Mouse (Mus musculus): Measurements from ENCODE around the gene Sirpa.

Gene Sirpa

GRCm38 (mm10) chr2:129630978-129631660 lies 38.5 kb downstream of the Sirpa start:
- no peak for TF ChIP-seq GATA4 (IDR thresholded peaks at IDR 0.05; ENCODE audit: insufficient replicate concordance, low read length)

- TF ChIP-seq GATA4 (IDR thresholded peaks at IDR 0.05; ENCODE audit: insufficient replicate concordance, low read length): no peak
These were observed 39.7 kb downstream of the Sirpa start for GRCm38 (mm10) chr2:129632324-129632723.

GRCm38 (mm10) chr2:129633077-129633732 lies 40.6 kb downstream of the Sirpa start:
- TF ChIP-seq GATA4 (IDR thresholded peaks at IDR 0.05; ENCODE audit: insufficient replicate concordance, low read length): no peak

GRCm38 (mm10) chr2:129633982-129634381 lies 41.3 kb downstream of the Sirpa start:
- TF ChIP-seq GATA4 (IDR thresholded peaks at IDR 0.05; ENCODE audit: insufficient replicate concordance, low read length): no peak

DNA sequence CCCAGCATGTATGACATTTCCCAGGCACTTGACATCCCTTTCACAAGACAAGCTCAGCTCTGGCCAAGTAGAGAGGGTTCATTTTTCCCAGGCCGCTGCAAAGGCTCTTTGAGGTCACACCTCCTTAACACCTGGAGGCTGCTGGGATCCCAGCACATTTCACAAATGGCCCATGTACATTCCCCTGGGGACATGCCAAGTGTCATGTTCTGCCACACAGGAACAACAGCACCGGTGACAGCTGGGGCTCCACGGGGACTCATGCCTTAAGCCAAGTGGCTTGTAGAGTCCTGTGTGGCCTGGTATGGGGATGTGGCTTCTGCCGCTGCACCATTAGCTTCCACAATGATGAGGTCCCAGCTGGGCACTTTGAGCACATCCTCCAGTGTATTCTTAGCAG lies 60.0 kb downstream of the Sirpa start:
- no peak for TF ChIP-seq GATA4 (IDR thresholded peaks at IDR 0.05; ENCODE audit: insufficient replicate concordance, low read length)

- TF ChIP-seq GATA4 (IDR thresholded peaks at IDR 0.05; ENCODE audit: insufficient replicate concordance, low read length): no peak
These were observed 61.0 kb downstream of the Sirpa start for GRCm38 (mm10) chr2:129653632-129654031.

- TF ChIP-seq GATA4 (IDR thresholded peaks at IDR 0.05; ENCODE audit: insufficient replicate concordance, low read length): no peak
These were observed 61.8 kb downstream of the Sirpa start for GRCm38 (mm10) chr2:129654233-129654950.

DNA sequence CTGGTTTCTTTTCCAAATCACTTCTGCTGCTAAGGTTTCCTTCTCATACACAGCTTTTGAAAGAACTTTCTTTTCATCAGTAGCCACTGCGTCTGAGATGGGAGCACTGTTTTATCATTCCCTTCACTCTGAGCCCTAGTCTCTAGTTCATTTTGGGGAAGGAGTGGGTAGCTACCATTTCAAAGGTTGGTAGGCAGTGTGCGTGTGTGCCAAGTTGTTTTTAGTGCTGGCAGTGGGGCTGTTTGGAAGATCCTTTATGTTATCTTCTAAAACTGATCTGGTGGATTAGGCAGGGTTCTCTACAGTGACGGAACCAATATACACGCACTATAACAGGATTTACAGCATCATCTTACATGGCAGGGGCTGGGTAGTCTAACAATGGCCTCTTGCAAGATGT lies 62.4 kb downstream of the Sirpa start:
- TF ChIP-seq GATA4 (IDR thresholded peaks at IDR 0.05; ENCODE audit: insufficient replicate concordance, low read length): no peak

DNA sequence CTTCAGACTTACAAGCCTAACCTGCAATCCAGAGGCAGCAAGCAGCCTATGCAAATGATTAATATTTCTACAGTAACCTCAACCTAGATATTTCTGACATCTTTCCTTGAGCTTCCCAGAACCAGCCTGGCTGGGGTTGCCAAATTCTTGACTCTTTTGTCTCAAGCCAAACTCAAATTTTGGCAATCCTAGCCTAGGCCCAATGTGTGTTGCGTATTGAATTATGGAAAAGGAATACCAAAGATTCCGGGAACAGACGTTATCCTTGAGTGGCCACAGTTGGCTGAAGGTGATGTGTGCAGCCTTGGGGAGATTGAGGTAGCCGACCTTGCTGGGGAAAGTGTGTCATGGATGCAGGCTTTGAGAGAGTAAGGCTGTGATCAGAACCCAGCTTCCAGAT lies 66.2 kb downstream of the Sirpa start:
- TF ChIP-seq GATA4 (IDR thresholded peaks at IDR 0.05; ENCODE audit: insufficient replicate concordance, low read length): no peak

DNA sequence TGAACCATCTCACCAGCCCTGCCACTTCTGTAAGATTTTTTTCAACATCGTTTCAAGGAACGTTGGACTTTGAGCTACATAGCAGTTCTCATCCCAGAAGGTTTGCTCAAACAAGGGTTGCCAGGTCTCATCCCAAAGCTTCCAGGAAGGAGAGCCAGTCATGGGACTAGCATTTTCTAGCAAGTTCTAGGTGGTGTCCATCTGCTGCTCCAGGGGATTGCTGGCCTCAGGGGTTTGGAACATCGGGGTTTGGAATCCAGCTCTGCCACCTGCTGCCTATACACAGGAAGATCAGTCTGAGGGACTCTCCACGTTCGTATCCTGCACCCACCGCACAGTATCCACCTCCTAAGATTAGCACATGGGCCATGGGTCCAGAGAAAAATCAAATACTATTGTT lies 67.4 kb downstream of the Sirpa start:
- TF ChIP-seq GATA4 (IDR thresholded peaks at IDR 0.05; ENCODE audit: insufficient replicate concordance, low read length): no peak

DNA sequence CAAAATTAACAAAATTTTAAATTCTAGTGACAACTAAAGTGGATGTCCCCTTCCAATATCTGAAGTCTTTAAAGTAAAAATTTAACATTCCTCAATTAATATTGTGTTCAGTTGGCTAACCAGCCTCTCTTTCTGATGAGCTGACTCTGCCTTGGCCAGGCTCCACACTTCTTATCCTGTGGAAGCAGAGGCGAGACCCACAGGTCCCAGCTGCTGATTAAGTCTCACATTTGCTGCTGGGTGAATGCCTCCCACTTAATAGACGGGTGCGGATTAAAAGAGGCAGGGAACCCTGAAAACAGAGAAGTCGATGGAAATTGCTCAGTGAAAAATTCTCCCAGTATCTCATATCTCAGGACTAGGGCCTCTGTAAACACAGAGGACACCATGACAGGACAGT lies 69.8 kb downstream of the Sirpa start:
- no peak for TF ChIP-seq GATA4 (IDR thresholded peaks at IDR 0.05; ENCODE audit: insufficient replicate concordance, low read length)

DNA sequence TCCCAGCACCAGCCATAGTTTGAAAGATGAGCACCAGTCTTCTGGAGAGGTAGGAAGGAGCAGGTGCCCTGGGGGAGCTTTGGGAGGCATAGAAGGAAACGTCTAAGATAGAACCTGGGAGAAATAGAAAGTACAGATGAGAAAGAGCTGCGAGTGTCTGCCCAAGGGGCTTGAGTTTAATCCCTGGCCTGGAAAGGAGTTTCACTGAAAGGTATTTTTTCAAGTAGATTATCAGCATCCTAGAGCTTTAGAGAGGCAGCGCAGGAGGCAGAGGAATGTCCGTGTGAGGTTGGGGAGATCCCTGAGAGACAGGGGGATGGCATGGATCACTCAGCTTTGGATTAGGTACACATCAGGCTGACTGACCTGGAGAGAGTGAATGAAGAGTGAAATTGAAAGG lies 79.3 kb downstream of the Sirpa start:
- no peak for TF ChIP-seq GATA4 (IDR thresholded peaks at IDR 0.05; ENCODE audit: insufficient replicate concordance, low read length)

- peak; percentile 55; the same call in 1 of the 2 replicates for TF ChIP-seq GATA4 (IDR thresholded peaks at IDR 0.05; ENCODE audit: insufficient replicate concordance, low read length)
These were observed 82.5 kb downstream of the Sirpa start for GRCm38 (mm10) chr2:129674935-129675634.

- TF ChIP-seq GATA4 (IDR thresholded peaks at IDR 0.05; ENCODE audit: insufficient replicate concordance, low read length): no peak
These were observed 85.0 kb downstream of the Sirpa start for GRCm38 (mm10) chr2:129677664-129678063.

DNA sequence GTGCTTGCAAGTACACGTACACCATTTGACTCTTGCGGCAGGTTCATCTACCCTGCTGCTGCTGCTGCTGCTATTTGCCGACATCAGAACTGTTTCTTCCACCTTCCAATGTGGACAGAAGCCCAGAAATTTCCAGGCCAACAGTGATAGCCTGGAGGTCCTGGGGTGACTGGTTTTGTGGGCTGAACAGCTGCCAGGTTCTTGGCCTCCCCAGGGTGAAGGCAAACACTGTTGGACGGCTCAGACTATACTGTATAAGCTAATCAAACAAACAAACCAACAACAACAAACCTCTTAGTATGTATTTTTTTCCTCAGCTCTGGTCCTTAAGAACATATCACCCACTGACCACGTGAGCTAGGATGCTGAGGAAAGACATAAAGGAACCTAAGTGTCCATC lies 86.4 kb downstream of the Sirpa start:
- TF ChIP-seq GATA4 (IDR thresholded peaks at IDR 0.05; ENCODE audit: insufficient replicate concordance, low read length): no peak

All from liver, adult (tissue).